Mouse (Mus musculus): ENCODE results near the gene Cpm.

DNA sequence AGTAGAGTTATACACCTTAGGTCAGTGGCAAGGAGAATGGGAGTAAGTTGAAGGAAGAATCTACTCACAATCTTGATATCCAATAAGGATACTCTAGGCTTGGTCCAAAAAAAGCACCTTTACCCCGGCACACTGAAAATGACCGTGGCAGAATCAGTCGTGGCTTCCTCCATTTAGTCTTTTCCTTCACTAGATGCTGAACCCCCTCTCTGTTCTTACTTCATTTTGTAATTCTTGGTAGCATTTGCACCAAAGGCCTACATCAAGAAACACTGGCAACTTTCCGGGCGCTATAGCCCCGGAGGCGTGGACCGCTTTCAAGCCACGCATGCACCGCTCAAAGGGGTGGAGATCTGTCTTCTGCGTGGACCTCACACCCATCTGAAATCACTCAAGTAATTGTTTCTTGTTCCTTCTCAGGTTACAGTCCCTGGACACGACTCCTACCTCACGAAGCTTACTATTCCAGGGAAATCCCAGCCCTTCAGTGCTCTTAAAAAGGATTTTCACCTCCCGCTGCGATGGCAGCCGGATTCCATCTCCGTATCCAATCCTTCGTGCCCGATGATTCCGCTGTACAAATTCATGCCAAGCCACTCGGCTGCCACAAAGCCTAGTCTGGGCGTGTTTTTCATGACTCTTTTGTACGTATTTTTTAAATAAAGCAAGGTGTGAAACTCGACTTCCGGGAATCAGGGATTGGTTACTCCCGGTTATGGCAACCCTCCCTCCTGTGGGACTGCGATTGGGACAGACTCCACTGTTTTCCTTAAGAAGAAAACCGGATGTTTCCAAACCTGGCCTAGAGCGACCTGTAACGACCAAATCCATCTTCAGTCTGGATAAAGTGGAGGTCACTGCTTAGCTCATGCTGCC is 53.8 kb downstream of the Cpm start:
- TF ChIP-seq POLR2A (IDR thresholded peaks at IDR 0.05; ENCODE audit: insufficient read depth, low read depth, low read length) (no peak), CTCF (IDR thresholded peaks at IDR 0.05) (no peak)

Data from heart, adult 2 months (tissue).